ENCODE assay signal across 16 mouse cellular contexts in genomic region chrX:143897363-143898285, GRCm38 (mm10). TPM values are rescaled to one million over a fixed set of nuclear protein-coding genes. Genes with fewer than 3 reads are reported as not detected.
DNase-seq lines count a peak whose midpoint lies in the region; ATAC-seq and TF ChIP-seq lines count a peak whose summit lies in the region.
"Had no signal": no experiment of that assay in that cellular context is flagged by ENCODE, and none has a peak within 500 bp of the region (broad histone marks: within the 10 kb centered on the region; RNA-seq: fewer than 3 reads in every experiment).

No protein-coding gene starts in this region.

- H3K27me3 ChIP-seq in kidney, embryonic 16.5 days (ENCODE audit: insufficient read depth, low read length): peaks cover 13% of the 10 kb centered on the region; the same call in 1 of the 2 replicates
- peaks cover 2% of the 10 kb centered on the region; the same call in 1 of the 2 replicates for H3K27me3 ChIP-seq in hindbrain, embryonic 13.5 days
- H3K27me3 ChIP-seq: neural tube, embryonic 12.5 days had no signal

- no peak overlapping the region for H3K4me3 ChIP-seq in kidney, embryonic 16.5 days (ENCODE audit: low read length)
- no peak overlapping the region for H3K4me3 ChIP-seq in hindbrain, embryonic 13.5 days
- H3K4me3 ChIP-seq: gastrocnemius, adult 2 months; limb, embryonic 13.5 days; neural tube, embryonic 12.5 days had no signal

- no peaks in the 10 kb centered on the region for H3K9me3 ChIP-seq in kidney, embryonic 16.5 days (ENCODE audit: low read length)
- H3K9me3 ChIP-seq in hindbrain, embryonic 13.5 days: no peaks in the 10 kb centered on the region
- H3K9me3 ChIP-seq: limb, embryonic 13.5 days; neural tube, embryonic 12.5 days had no signal

- no peak for TF ChIP-seq CTCF in brain, embryonic 14.5 days (IDR thresholded peaks at IDR 0.05; ENCODE audit: borderline replicate concordance, extremely low read depth, insufficient read depth, insufficient read length)

- no peak overlapping the region for H3K4me2 ChIP-seq in kidney, embryonic 16.5 days (replicated peaks; ENCODE audit: low read depth, low read length)
- H3K4me2 ChIP-seq in hindbrain, embryonic 13.5 days: no peak overlapping the region
- H3K4me2 ChIP-seq: heart, embryonic 11.5 days; limb, embryonic 13.5 days; neural tube, embryonic 12.5 days had no signal

- DNase-seq in cerebellum, adult 9-10 months: peak; percentile 34
- no peak for DNase-seq in cerebellum, adult 8-10 months
- no peak for DNase-seq in kidney, postnatal 14 days
- peak; percentile 59 for DNase-seq in brain, embryonic 14.5 days (ENCODE audit: low read depth)
- no peak for DNase-seq in gastrocnemius, postnatal 4 days (ENCODE audit: low spot score in 2 of 2)
- no peak for DNase-seq in urinary bladder, postnatal 10 days (ENCODE audit: low spot score)
- DNase-seq: adrenal gland, postnatal 10 days; gastrocnemius, adult 2 months; kidney, postnatal 10 days; liver, postnatal 0 days had no signal

- H3K4me1 ChIP-seq in kidney, embryonic 16.5 days (ENCODE audit: insufficient read depth, low read length): no peaks in the 10 kb centered on the region
- peaks cover 10% of the 10 kb centered on the region for H3K4me1 ChIP-seq in hindbrain, embryonic 13.5 days (replicated peaks)
- H3K4me1 ChIP-seq: limb, embryonic 13.5 days; neural tube, embryonic 12.5 days had no signal

- 54% methylated on average over 7 of the region's 7 CpGs for WGBS in kidney, embryonic 16.5 days
- WGBS in hindbrain, embryonic 13.5 days: 50% methylated on average over 7 of the region's 7 CpGs

- H3K36me3 ChIP-seq in kidney, embryonic 16.5 days (ENCODE audit: insufficient read depth, low read length): no peaks in the 10 kb centered on the region
- H3K36me3 ChIP-seq in hindbrain, embryonic 13.5 days: no peaks in the 10 kb centered on the region
- H3K36me3 ChIP-seq: limb, embryonic 13.5 days; neural tube, embryonic 12.5 days had no signal

- H3K9ac ChIP-seq in kidney, embryonic 16.5 days (replicated peaks; ENCODE audit: low read length): no peak overlapping the region
- no peak overlapping the region for H3K9ac ChIP-seq in hindbrain, embryonic 13.5 days
- H3K9ac ChIP-seq: limb, embryonic 13.5 days; liver, postnatal 0 days; neural tube, embryonic 12.5 days had no signal

- TF ChIP-seq POLR2A in brain, embryonic 14.5 days (IDR thresholded peaks at IDR 0.05; ENCODE audit: borderline replicate concordance, extremely low read depth, insufficient read depth, insufficient read length, poor library complexity, severe bottlenecking): no peak

- peak; percentile 54; the same call in 1 of the 2 replicates for ATAC-seq in kidney, embryonic 16.5 days (ENCODE audit: low FRiP score, low TSS enrichment)
- no peak for ATAC-seq in hindbrain, embryonic 13.5 days (ENCODE audit: low FRiP score)
- ATAC-seq: liver, postnatal 0 days had no signal

- no peak overlapping the region for H3K27ac ChIP-seq in kidney, embryonic 16.5 days (ENCODE audit: low read length)
- H3K27ac ChIP-seq in hindbrain, embryonic 13.5 days: peak overlapping the region; percentile 66
- H3K27ac ChIP-seq: gastrocnemius, adult 2 months; limb, embryonic 13.5 days; neural tube, embryonic 12.5 days had no signal

RNA-seq across cellular contexts. Expression of gene Dcx, which starts 35.5 kb away (rescaled TPM):
- polyA plus RNA-seq in kidney, embryonic 16.5 days (2015; fragmentation: Nextera tagmentation; extraction: Ambion mirVana): 3.9 and 4.7 TPM in 2 replicates
- 239 and 313 TPM in 2 replicates for polyA plus RNA-seq in brain, embryonic 14.5 days (2012; rRNA removed)
- 301 and 308 TPM in 2 replicates for polyA plus RNA-seq in hindbrain, embryonic 13.5 days (2015; fragmentation: Nextera tagmentation; extraction: Ambion mirVana)
- total RNA-seq in gastrocnemius, postnatal 4 days (2021): 10 to 100 TPM; 15.0 to 17.8 TPM
- total RNA-seq: gastrocnemius, adult 2 months had no signal
- polyA plus RNA-seq: spleen, adult 2 months had no signal

Comparison
In these comparisons a context has a peak if more than half of its experiments do, and no peak if none do; other contexts are left out.
1. DNase-seq: peak in cerebellum, adult 9-10 months (single experiment) and brain, embryonic 14.5 days (single experiment); none in cerebellum, adult 8-10 months (single experiment), kidney, postnatal 14 days (single experiment), gastrocnemius, postnatal 4 days (0 of 2) and urinary bladder, postnatal 10 days (single experiment).
2. RNA of gene Dcx, which starts 35.5 kb away (polyA plus RNA-seq): 239 to 313 TPM in brain, embryonic 14.5 days and 301 to 308 TPM in hindbrain, embryonic 13.5 days; 3.9 to 4.7 TPM in kidney, embryonic 16.5 days; every median in the first group is over 10 times any median in the second.